Mouse (Mus musculus): ENCODE data around the gene Stt3b.
"Not testable (repeated sequence)": the region's sequence is repeated elsewhere in the genome, so short reads cannot be mapped to it uniquely, and the experiment has no call there.

Gene Stt3b

GRCm38 (mm10) chr9:115272451-115272850 lies 37.8 kb downstream of the Stt3b start:
- in situ Hi-C loops (cut with MboI; ENCODE audit: low sequenced_read_pairs) = not testable (repeated sequence)

- in situ Hi-C loops (cut with MboI; ENCODE audit: low sequenced_read_pairs) = no loop called here
Observed at GRCm38 (mm10) chr9:115271556-115271955, 38.7 kb downstream of the Stt3b start.

GRCm38 (mm10) chr9:115261896-115262295 lies 48.3 kb downstream of the Stt3b start:
- in situ Hi-C loops (cut with MboI; ENCODE audit: low sequenced_read_pairs) = no loop called here

- in situ Hi-C loops (cut with MboI; ENCODE audit: low sequenced_read_pairs) = no loop called here
Observed at GRCm38 (mm10) chr9:115261456-115261855, 48.8 kb downstream of the Stt3b start.

GRCm38 (mm10) chr9:115260464-115260863 lies 49.8 kb downstream of the Stt3b start:
- in situ Hi-C loops (cut with MboI; ENCODE audit: low sequenced_read_pairs) = no loop called here

- in situ Hi-C loops (cut with MboI; ENCODE audit: low sequenced_read_pairs) = no loop called here
Observed at GRCm38 (mm10) chr9:115259866-115260265, 50.4 kb downstream of the Stt3b start.

- in situ Hi-C loops (cut with MboI; ENCODE audit: low sequenced_read_pairs) = no loop called here
Observed at GRCm38 (mm10) chr9:115257733-115258286, 52.4 kb downstream of the Stt3b start.

- in situ Hi-C loops (cut with MboI; ENCODE audit: low sequenced_read_pairs) = no loop called here
Observed at GRCm38 (mm10) chr9:115249145-115249544, 61.1 kb downstream of the Stt3b start.

GRCm38 (mm10) chr9:115245092-115245491 lies 65.1 kb downstream of the Stt3b start:
- in situ Hi-C loops (cut with MboI; ENCODE audit: low sequenced_read_pairs) = no loop called here

GRCm38 (mm10) chr9:115243630-115244029 lies 66.6 kb downstream of the Stt3b start:
- in situ Hi-C loops (cut with MboI; ENCODE audit: low sequenced_read_pairs) = no loop called here

- in situ Hi-C loops (cut with MboI; ENCODE audit: low sequenced_read_pairs) = no loop called here
Observed at GRCm38 (mm10) chr9:115239861-115240260, 70.4 kb downstream of the Stt3b start.

- in situ Hi-C loops (cut with MboI; ENCODE audit: low sequenced_read_pairs) = no loop called here
Observed at GRCm38 (mm10) chr9:115237943-115238342, 72.3 kb downstream of the Stt3b start.

- in situ Hi-C loops (cut with MboI; ENCODE audit: low sequenced_read_pairs) = no loop called here
Observed at GRCm38 (mm10) chr9:115236352-115236841, 73.8 kb downstream of the Stt3b start.

GRCm38 (mm10) chr9:115234561-115234960 lies 75.7 kb downstream of the Stt3b start:
- in situ Hi-C loops (cut with MboI; ENCODE audit: low sequenced_read_pairs) = no loop called here

GRCm38 (mm10) chr9:115233721-115234120 lies 76.5 kb downstream of the Stt3b start:
- in situ Hi-C loops (cut with MboI; ENCODE audit: low sequenced_read_pairs) = no loop called here

GRCm38 (mm10) chr9:115231476-115231875 lies 78.7 kb downstream of the Stt3b start:
- in situ Hi-C loops (cut with MboI; ENCODE audit: low sequenced_read_pairs) = no loop called here

- in situ Hi-C loops (cut with MboI; ENCODE audit: low sequenced_read_pairs) = no loop called here
Observed at GRCm38 (mm10) chr9:115230141-115230540, 80.1 kb downstream of the Stt3b start.

- in situ Hi-C loops (cut with MboI; ENCODE audit: low sequenced_read_pairs) = no loop called here
Observed at GRCm38 (mm10) chr9:115229676-115230075, 80.5 kb downstream of the Stt3b start.

GRCm38 (mm10) chr9:115229145-115229544 lies 81.1 kb downstream of the Stt3b start:
- in situ Hi-C loops (cut with MboI; ENCODE audit: low sequenced_read_pairs) = no loop called here

- in situ Hi-C loops (cut with MboI; ENCODE audit: low sequenced_read_pairs) = no loop called here
Observed at GRCm38 (mm10) chr9:115224744-115225354, 85.4 kb downstream of the Stt3b start.

- in situ Hi-C loops (cut with MboI; ENCODE audit: low sequenced_read_pairs) = no loop called here
Observed at GRCm38 (mm10) chr9:115221265-115221664, 89.0 kb downstream of the Stt3b start.

GRCm38 (mm10) chr9:115220466-115220865 lies 89.8 kb downstream of the Stt3b start:
- in situ Hi-C loops (cut with MboI; ENCODE audit: low sequenced_read_pairs) = no loop called here

- in situ Hi-C loops (cut with MboI; ENCODE audit: low sequenced_read_pairs) = no loop called here
Observed at GRCm38 (mm10) chr9:115217984-115218383, 92.2 kb downstream of the Stt3b start.
